Mouse (Mus musculus): ENCODE results near the gene Slc39a11.

GRCm38 (mm10) chr11:113221267-113222195 lies 428.3 kb downstream of the Slc39a11 start:
- TF ChIP-seq GATA1 (IDR thresholded peaks at IDR 0.05; ENCODE audit: low read length) (no peak), TAL1 (IDR thresholded peaks at IDR 0.05; ENCODE audit: low read length) (no peak)
